Mouse (Mus musculus) forebrain, embryonic 15.5 days (tissue): ENCODE data around the gene Slc6a9. TPM values are rescaled to one million over a fixed set of nuclear protein-coding genes. Genes with fewer than 3 reads are reported as not detected.

ENCODE experiments used
- ATAC-seq: fragments of 200-750 bp; cut with Nextera tagmentation; replicated peaks from 2 replicates; pipeline ENCODE4 v1.8.0; 2017; ENCODE audit warnings: mild to moderate bottlenecking, moderate TSS enrichment, moderate library complexity
- H3K27ac ChIP-seq: fragments of 300-500 bp; sonication (generic); replicated peaks from 2 replicates; pipeline ENCODE4 v1.5.1; 2015; ENCODE audit warnings: mild to moderate bottlenecking, inconsistent platforms
- H3K27me3 ChIP-seq: fragments of 300-500 bp; sonication (generic); 2 replicates; pipeline ENCODE4 v1.6.1; 2015; ENCODE audit warnings: inconsistent platforms
- H3K36me3 ChIP-seq: fragments of 300-500 bp; sonication (generic); 2 replicates; pipeline ENCODE4 v1.6.1; 2015; ENCODE audit warnings: mild to moderate bottlenecking, inconsistent platforms
- H3K4me1 ChIP-seq: fragments of 300-500 bp; sonication (generic); 2 replicates; pipeline ENCODE4 v1.6.1; 2015; ENCODE audit warnings: inconsistent platforms
- H3K4me2 ChIP-seq: fragments of 300-500 bp; sonication (generic); replicated peaks from 2 replicates; pipeline ENCODE4 v1.6.1; 2015; ENCODE audit warnings: mild to moderate bottlenecking, inconsistent platforms
- H3K4me3 ChIP-seq: fragments of 300-500 bp; sonication (generic); 2 replicates; pipeline ENCODE4 v1.5.1; 2015; ENCODE audit warnings: mild to moderate bottlenecking, inconsistent platforms
- H3K9ac ChIP-seq: fragments of 300-500 bp; sonication (generic); replicated peaks from 2 replicates; pipeline ENCODE4 v1.6.1; 2015; ENCODE audit warnings: mild to moderate bottlenecking, inconsistent platforms
- H3K9me3 ChIP-seq: fragments of 300-500 bp; sonication (generic); 2 replicates; pipeline ENCODE4 v1.6.1; 2016; ENCODE audit warnings: inconsistent platforms
- WGBS: fragments of 180-500 bp; shearing (Covaris S2); methylation state at CpG from one replicate; pipeline ENCODE4 v1.1.7; 2015; ENCODE audit warnings: mixed read lengths; 5-methylcytosine and 5-hydroxymethylcytosine counted together
- polyA plus RNA-seq: library from polyadenylated mRNA; unstranded; fragments of >200 nt; fragmentation: Nextera tagmentation; extraction: Ambion mirVana; gene quantifications from 2 replicates; pipeline ENCODE4 v1.2.1, GENCODE M21; 2015

The Slc6a9 gene
- polyA plus RNA-seq, 1 experiment from 2014 or later, result 11.3 TPM

GRCm38 (mm10) chr4:117844467-117844866 is 10.2 kb downstream of the Slc6a9 start:
- no peak for ATAC-seq
- Histone ChIP-seq H3K9ac (no peak overlapping the region), H3K27me3 (no peaks in the 10 kb centered on the region), H3K9me3 (no peaks in the 10 kb centered on the region), H3K4me2 (no peak overlapping the region), H3K27ac (no peak overlapping the region), H3K36me3 (no peaks in the 10 kb centered on the region), H3K4me1 (peaks cover 6% of the 10 kb centered on the region; the same call in 1 of the 2 replicates), H3K4me3 (no peak overlapping the region)
- WGBS, result 90% methylated on average over 5 of the region's 5 CpGs

- no peak overlapping the region for H3K4me2 ChIP-seq
- H3K9ac ChIP-seq, result no peak overlapping the region
- H3K27ac ChIP-seq, result no peak overlapping the region
- no peak overlapping the region for H3K4me3 ChIP-seq
- ATAC-seq, result no peak
- H3K27me3 ChIP-seq, result no peaks in the 10 kb centered on the region
- WGBS, result 80% methylated on average over 11 of the region's 11 CpGs
- H3K4me1 ChIP-seq, result peaks cover 15% of the 10 kb centered on the region; the same call in 1 of the 2 replicates
- no peaks in the 10 kb centered on the region for H3K9me3 ChIP-seq
- no peaks in the 10 kb centered on the region for H3K36me3 ChIP-seq
Measured at GRCm38 (mm10) chr4:117845316-117845715, 11.0 kb downstream of the Slc6a9 start.

DNA sequence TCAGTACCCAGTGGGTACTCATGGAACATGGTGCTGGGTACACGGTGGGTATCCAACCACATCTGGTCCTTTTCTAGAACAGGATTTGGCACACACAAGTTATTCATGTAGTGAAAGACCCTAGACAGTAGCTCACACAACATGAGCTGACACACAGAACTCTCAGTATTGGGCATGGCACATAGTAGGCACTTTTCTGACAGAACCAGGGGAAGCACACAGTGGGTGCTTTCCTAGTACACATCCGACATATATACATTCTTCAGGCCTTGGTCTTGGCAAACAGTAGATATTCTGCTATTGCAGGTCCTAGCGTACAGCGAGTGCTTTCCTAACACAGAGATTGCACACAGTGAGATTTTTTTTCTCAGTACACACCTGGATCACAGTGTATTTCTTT is 12.0 kb downstream of the Slc6a9 start:
- no peaks in the 10 kb centered on the region for H3K27me3 ChIP-seq
- H3K4me2 ChIP-seq, result no peak overlapping the region
- H3K4me3 ChIP-seq, result no peak overlapping the region
- ATAC-seq, result no peak
- no peak overlapping the region for H3K27ac ChIP-seq
- H3K9ac ChIP-seq, result no peak overlapping the region
- WGBS, result 95% methylated on average over 4 of the region's 4 CpGs
- H3K36me3 ChIP-seq, result no peaks in the 10 kb centered on the region
- H3K9me3 ChIP-seq, result no peaks in the 10 kb centered on the region
- H3K4me1 ChIP-seq, result peaks cover 15% of the 10 kb centered on the region; the same call in 1 of the 2 replicates

DNA sequence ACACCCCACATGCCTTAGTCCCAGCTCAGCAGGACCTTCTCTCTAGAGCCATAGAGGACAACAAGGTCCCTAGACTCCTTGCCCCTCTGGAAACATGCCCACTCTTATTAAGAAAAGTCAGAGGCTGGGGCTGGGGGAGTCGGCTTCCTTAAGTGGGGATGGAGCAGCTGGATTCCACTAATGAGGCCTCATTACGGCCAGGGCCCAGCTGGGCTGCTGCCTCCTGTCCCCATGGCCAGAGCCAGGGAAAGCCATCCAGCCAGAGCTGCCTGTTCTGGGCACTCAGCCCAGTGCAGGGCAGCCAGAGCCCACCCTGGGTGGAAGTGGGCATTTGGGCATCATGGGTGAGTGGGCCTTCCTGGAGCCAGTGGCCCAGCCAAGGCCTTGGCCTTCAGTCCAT is 12.7 kb downstream of the Slc6a9 start:
- peak; percentile 41; the same call in 1 of the 2 replicates for ATAC-seq
- Histone ChIP-seq H3K36me3 (no peaks in the 10 kb centered on the region), H3K27me3 (no peaks in the 10 kb centered on the region), H3K9ac (no peak overlapping the region), H3K4me1 (peaks cover 15% of the 10 kb centered on the region; the same call in 1 of the 2 replicates), H3K4me3 (no peak overlapping the region), H3K27ac (no peak overlapping the region), H3K9me3 (no peaks in the 10 kb centered on the region), H3K4me2 (no peak overlapping the region)
- 15% methylated on average over 2 of the region's 2 CpGs for WGBS

DNA sequence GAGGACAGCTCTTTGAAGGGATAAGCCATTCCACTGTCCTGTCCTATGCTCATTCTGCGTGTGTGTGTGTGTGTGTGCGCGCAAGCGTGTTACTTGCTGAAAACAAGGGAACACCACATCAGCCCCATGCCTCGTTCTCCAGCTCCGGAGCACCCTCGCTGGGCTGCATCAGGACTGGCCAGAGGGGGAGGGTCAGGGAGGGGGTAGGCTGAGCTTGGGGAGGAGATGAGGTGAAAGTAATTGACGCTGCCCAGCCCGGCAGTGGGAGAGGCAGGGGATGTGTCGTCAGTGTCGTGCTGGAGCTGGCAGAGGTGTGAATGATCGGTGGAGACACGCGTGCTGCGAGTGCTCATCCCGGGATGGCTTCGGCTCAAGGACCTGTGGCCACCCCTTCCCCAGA is 14.8 kb downstream of the Slc6a9 start:
- no peak for ATAC-seq
- 42% methylated on average over 17 of the region's 17 CpGs for WGBS
- Histone ChIP-seq H3K4me2 (no peak overlapping the region), H3K27me3 (no peaks in the 10 kb centered on the region), H3K9me3 (no peaks in the 10 kb centered on the region), H3K4me1 (peaks cover 15% of the 10 kb centered on the region; the same call in 1 of the 2 replicates), H3K27ac (no peak overlapping the region), H3K4me3 (no peak overlapping the region), H3K9ac (no peak overlapping the region), H3K36me3 (no peaks in the 10 kb centered on the region)

DNA sequence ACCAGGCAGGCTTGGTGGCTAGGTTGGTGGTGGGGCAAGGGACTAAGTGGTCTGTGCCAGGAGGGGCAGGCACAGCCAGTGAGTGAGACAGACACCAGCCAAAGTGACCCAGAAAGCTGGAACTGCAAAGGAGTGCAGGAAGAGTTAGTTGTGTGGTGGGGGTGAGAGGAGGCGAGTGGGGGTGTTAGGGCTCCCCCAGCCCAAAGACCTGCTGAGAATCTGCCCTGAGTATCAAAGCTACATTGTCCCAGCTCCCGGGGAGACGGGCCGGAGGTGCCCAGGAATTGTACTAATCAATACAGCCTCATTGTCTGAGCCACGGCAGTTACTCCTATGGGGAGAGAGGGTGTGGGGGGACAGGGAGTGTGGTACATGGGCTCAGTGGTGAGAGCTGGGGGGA is 15.2 kb downstream of the Slc6a9 start:
- H3K27ac ChIP-seq, result no peak overlapping the region
- no peak overlapping the region for H3K9ac ChIP-seq
- H3K27me3 ChIP-seq, result no peaks in the 10 kb centered on the region
- no peak overlapping the region for H3K4me3 ChIP-seq
- no peaks in the 10 kb centered on the region for H3K9me3 ChIP-seq
- WGBS, result 17% methylated on average over 5 of the region's 5 CpGs
- no peak for ATAC-seq
- H3K4me1 ChIP-seq, result peaks cover 15% of the 10 kb centered on the region; the same call in 1 of the 2 replicates
- H3K36me3 ChIP-seq, result no peaks in the 10 kb centered on the region
- H3K4me2 ChIP-seq, result no peak overlapping the region

DNA sequence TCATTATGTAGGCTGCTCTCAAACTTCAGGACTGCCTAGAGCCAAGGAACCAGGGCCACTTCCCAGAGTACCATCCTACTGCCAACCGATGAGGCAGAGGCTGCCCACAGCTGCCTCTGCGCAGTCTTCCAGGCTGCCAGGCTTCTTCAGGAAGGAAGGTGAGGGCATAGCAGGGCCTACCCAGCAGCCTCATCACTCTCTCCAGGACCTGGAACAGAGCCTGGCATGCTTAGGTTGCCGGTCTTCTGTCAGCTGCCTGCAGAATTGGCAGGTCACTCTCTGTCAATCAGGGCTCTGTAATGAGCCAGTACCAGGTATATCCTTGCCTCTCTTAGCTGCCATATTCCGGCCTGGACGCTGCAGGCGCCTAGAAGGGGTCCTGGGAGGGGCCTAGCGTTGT is 15.9 kb downstream of the Slc6a9 start:
- 67% methylated on average over 7 of the region's 7 CpGs for WGBS
- Histone ChIP-seq H3K9ac (no peak overlapping the region), H3K4me1 (peaks cover 15% of the 10 kb centered on the region; the same call in 1 of the 2 replicates), H3K4me3 (no peak overlapping the region), H3K9me3 (no peaks in the 10 kb centered on the region), H3K36me3 (no peaks in the 10 kb centered on the region), H3K4me2 (no peak overlapping the region), H3K27ac (no peak overlapping the region), H3K27me3 (no peaks in the 10 kb centered on the region)
- ATAC-seq, result no peak

DNA sequence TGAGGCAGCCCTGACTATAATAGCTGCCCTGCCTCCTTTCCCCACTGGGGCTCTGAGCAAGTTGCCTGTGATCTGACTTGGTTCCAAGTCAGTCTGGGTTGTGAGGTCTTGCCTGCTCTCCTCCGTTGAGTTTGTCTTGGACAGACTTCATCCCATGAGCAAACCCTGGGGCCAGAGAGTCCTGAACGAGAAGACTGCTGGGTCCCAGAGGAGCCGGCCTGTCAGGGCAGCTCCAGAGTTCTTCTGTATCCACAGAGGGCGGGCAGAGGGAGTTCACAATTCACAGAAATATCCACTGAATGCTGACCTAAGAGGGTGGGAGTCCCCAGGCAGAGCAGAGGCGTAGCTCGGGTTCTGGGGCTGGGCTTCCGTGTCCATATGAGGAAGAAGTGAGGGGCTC is 16.6 kb downstream of the Slc6a9 start:
- Histone ChIP-seq H3K9ac (no peak overlapping the region), H3K4me1 (peaks cover 15% of the 10 kb centered on the region; the same call in 1 of the 2 replicates), H3K4me2 (no peak overlapping the region), H3K4me3 (no peak overlapping the region), H3K36me3 (no peaks in the 10 kb centered on the region), H3K27ac (no peak overlapping the region), H3K27me3 (no peaks in the 10 kb centered on the region), H3K9me3 (no peaks in the 10 kb centered on the region)
- 78% methylated on average over 7 of the region's 7 CpGs for WGBS
- no peak for ATAC-seq

GRCm38 (mm10) chr4:117852152-117852868 is 18.0 kb downstream of the Slc6a9 start:
- H3K4me2 ChIP-seq, result no peak overlapping the region
- no peak for ATAC-seq
- H3K4me1 ChIP-seq, result peaks cover 15% of the 10 kb centered on the region; the same call in 1 of the 2 replicates
- no peaks in the 10 kb centered on the region for H3K36me3 ChIP-seq
- H3K27ac ChIP-seq, result no peak overlapping the region
- H3K9ac ChIP-seq, result no peak overlapping the region
- 86% methylated on average over 10 of the region's 10 CpGs for WGBS
- no peaks in the 10 kb centered on the region for H3K27me3 ChIP-seq
- no peaks in the 10 kb centered on the region for H3K9me3 ChIP-seq
- H3K4me3 ChIP-seq, result no peak overlapping the region

- WGBS, result 75% methylated on average over 9 of the region's 9 CpGs
- H3K27ac ChIP-seq, result no peak overlapping the region
- no peaks in the 10 kb centered on the region for H3K36me3 ChIP-seq
Measured at GRCm38 (mm10) chr4:117855146-117855545, 20.8 kb downstream of the Slc6a9 start.

GRCm38 (mm10) chr4:117858794-117859193 is 24.5 kb downstream of the Slc6a9 start:
- Histone ChIP-seq H3K36me3 (no peaks in the 10 kb centered on the region), H3K27me3 (no peaks in the 10 kb centered on the region), H3K4me3 (no peak overlapping the region), H3K27ac (no peak overlapping the region), H3K9ac (no peak overlapping the region), H3K9me3 (no peaks in the 10 kb centered on the region), H3K4me2 (no peak overlapping the region), H3K4me1 (peaks cover 11% of the 10 kb centered on the region)
- WGBS, result 54% methylated on average over 3 of the region's 3 CpGs
- ATAC-seq, result no peak

More at GRCm38 (mm10) chr4:117855146-117855545, 20.8 kb downstream of the Slc6a9 start:
- Histone ChIP-seq H3K4me3 (no peak overlapping the region), H3K9ac (no peak overlapping the region), H3K4me1 (peaks cover 5% of the 10 kb centered on the region; the same call in 1 of the 2 replicates), H3K27me3 (no peaks in the 10 kb centered on the region), H3K4me2 (no peak overlapping the region), H3K9me3 (no peaks in the 10 kb centered on the region)
- ATAC-seq, result no peak

DNA sequence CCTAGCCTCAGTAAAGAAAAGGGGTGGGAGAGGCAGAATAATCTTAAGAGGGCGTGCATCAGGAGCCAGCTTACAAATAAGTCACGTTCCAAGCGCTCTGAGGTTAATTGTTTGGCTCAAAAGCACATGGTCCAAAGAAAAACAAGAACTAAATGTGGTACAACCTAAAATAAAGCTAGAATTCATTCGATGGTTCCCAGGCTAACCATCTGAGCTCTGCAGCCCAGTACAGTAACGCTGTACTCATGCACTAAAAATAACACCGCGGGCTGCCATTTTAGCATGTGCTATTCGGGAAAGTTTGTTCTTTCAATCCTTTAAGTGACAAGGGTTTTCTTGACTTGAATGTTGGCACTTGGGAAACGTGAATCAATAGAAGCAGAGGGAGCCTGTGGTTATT is 26.3 kb downstream of the Slc6a9 start:
- Histone ChIP-seq H3K4me2 (no peak overlapping the region), H3K36me3 (no peaks in the 10 kb centered on the region), H3K4me3 (no peak overlapping the region), H3K9me3 (no peaks in the 10 kb centered on the region), H3K9ac (no peak overlapping the region), H3K27me3 (no peaks in the 10 kb centered on the region), H3K4me1 (peaks cover 11% of the 10 kb centered on the region), H3K27ac (no peak overlapping the region)
- no peak for ATAC-seq
- WGBS, result 74% methylated on average over 9 of the region's 9 CpGs

- Histone ChIP-seq H3K36me3 (no peaks in the 10 kb centered on the region), H3K27me3 (no peaks in the 10 kb centered on the region), H3K4me1 (peaks cover 17% of the 10 kb centered on the region), H3K9me3 (no peaks in the 10 kb centered on the region), H3K4me2 (no peak overlapping the region), H3K27ac (no peak overlapping the region), H3K4me3 (no peak overlapping the region), H3K9ac (no peak overlapping the region)
- ATAC-seq, result peak; percentile 89
- WGBS, result 25% methylated on average over 4 of the region's 4 CpGs
Measured at GRCm38 (mm10) chr4:117862823-117863222, 28.5 kb downstream of the Slc6a9 start.
